Mouse (Mus musculus) heart, embryonic 11.5 days (tissue): ENCODE results near the gene Nadk2. TPM values are rescaled to one million over a fixed set of nuclear protein-coding genes. Genes with fewer than 3 reads are reported as not detected.
A peak's percentile ranks its signal among the peaks of the same experiment; 100 is the strongest.

Experiments
- ATAC-seq: fragments of 200-750 bp; cut with Nextera tagmentation; replicated peaks from 2 replicates; pipeline ENCODE4 v1.8.0; 2017; ENCODE audit warnings: moderate library complexity; ENCODE audit not compliant: insufficient number of reproducible peaks, low FRiP score, low TSS enrichment
- H3K27ac ChIP-seq: fragments of 300-500 bp; sonication (generic); 2 replicates; pipeline ENCODE4 v1.5.1; 2014; ENCODE audit warnings: mild to moderate bottlenecking, low read depth, low read length
- H3K27me3 ChIP-seq: fragments of 300-500 bp; sonication (generic); 2 replicates; pipeline ENCODE4 v1.6.1; 2014; ENCODE audit warnings: mild to moderate bottlenecking, low read length, mixed read lengths; ENCODE audit not compliant: control insufficient read depth, insufficient read depth
- H3K36me3 ChIP-seq: fragments of 300-500 bp; sonication (generic); 2 replicates; pipeline ENCODE4 v1.6.1; 2014; ENCODE audit warnings: mild to moderate bottlenecking, low read length, moderate library complexity, mixed read lengths; ENCODE audit not compliant: control insufficient read depth, insufficient read depth
- H3K4me1 ChIP-seq: fragments of 300-500 bp; sonication (generic); 2 replicates; pipeline ENCODE4 v1.6.1; 2014; ENCODE audit warnings: low read length; ENCODE audit not compliant: control insufficient read depth, insufficient read depth
- H3K4me2 ChIP-seq: fragments of 300-500 bp; sonication (generic); 2 replicates; pipeline ENCODE4 v1.6.1; 2014; ENCODE audit warnings: mild to moderate bottlenecking, moderate library complexity
- H3K4me3 ChIP-seq: fragments of 300-500 bp; sonication (generic); 2 replicates; pipeline ENCODE4 v1.5.1; 2014; ENCODE audit warnings: low read depth, low read length
- H3K9ac ChIP-seq: fragments of 300-500 bp; sonication (generic); 2 replicates; pipeline ENCODE4 v1.6.1; 2014; ENCODE audit warnings: mild to moderate bottlenecking, low read depth, low read length, moderate library complexity
- H3K9me3 ChIP-seq: fragments of 300-500 bp; sonication (generic); replicated peaks from 2 replicates; pipeline ENCODE4 v1.6.1; 2016; ENCODE audit warnings: low read length; ENCODE audit not compliant: control insufficient read depth
- WGBS: fragments of 180-500 bp; shearing (Covaris S2); extraction: QIAGEN DNeasy Blood & Tissue Kit; methylation state at CpG from one replicate; pipeline ENCODE4 v1.1.7; 2014; ENCODE audit not compliant: insufficient replicate concordance; 5-methylcytosine and 5-hydroxymethylcytosine counted together
- polyA plus RNA-seq: library from polyadenylated mRNA; unstranded; fragments of >200 nt; fragmentation: Nextera tagmentation; extraction: Ambion mirVana; gene quantifications from 2 replicates; pipeline ENCODE4 v1.2.1, GENCODE M21; 2014

The Nadk2 gene
- polyA plus RNA-seq, 1 experiment from 2014 or later, result 57.1 TPM

- peak overlapping the region; percentile 95 for H3K27ac ChIP-seq
- no peaks in the 10 kb centered on the region for H3K9me3 ChIP-seq
- H3K4me3 ChIP-seq, result peak overlapping the region; percentile 96
- H3K4me2 ChIP-seq, result peak overlapping the region; percentile 75
- H3K4me1 ChIP-seq, result peaks cover 34% of the 10 kb centered on the region
- no peaks in the 10 kb centered on the region for H3K27me3 ChIP-seq
- H3K9ac ChIP-seq, result peak overlapping the region; percentile 98
- no peak for ATAC-seq
- WGBS, result 19% methylated on average over 12 of the region's 12 CpGs
- H3K36me3 ChIP-seq, result no peaks in the 10 kb centered on the region
Observed at GRCm38 (mm10) chr15:9073067-9073608, 2.1 kb downstream of the Nadk2 start.

DNA sequence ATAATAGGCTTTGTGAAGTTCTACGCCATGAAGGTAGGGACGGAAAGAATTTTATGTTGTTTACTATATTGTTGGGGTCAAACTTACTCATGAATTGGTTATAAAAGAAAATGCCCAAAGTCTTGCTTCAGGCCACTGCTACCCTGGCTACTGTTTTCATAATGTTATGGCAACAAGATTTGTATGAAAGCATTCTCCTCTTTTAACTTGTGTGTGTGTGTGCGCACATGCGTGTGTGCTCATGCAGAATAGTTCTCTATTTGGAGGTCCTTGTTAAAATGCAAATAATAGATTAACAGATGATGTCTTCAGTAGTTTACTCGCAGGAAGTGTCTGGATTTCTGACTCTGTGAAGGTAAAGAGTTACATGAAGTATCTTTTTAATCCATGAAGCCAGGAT, 2.6 kb downstream of the Nadk2 start:
- H3K27ac ChIP-seq, result peak overlapping the region; percentile 86
- 67% methylated on average over 5 of the region's 5 CpGs for WGBS
- peaks cover 38% of the 10 kb centered on the region for H3K4me1 ChIP-seq
- H3K36me3 ChIP-seq, result no peaks in the 10 kb centered on the region
- no peaks in the 10 kb centered on the region for H3K9me3 ChIP-seq
- peak overlapping the region; percentile 96 for H3K4me3 ChIP-seq
- no peaks in the 10 kb centered on the region for H3K27me3 ChIP-seq
- ATAC-seq, result no peak
- H3K9ac ChIP-seq, result peak overlapping the region; percentile 56; the same call in 1 of the 2 replicates
- peak overlapping the region; percentile 75 for H3K4me2 ChIP-seq

- Histone ChIP-seq H3K9ac (0 out of 2 replicates have a peak overlapping the region, but pooled peaks have one; percentile 56), H3K4me3 (peak overlapping the region; percentile 96), H3K27me3 (no peaks in the 10 kb centered on the region), H3K27ac (peak overlapping the region; percentile 86), H3K4me2 (peak overlapping the region; percentile 75), H3K9me3 (no peaks in the 10 kb centered on the region), H3K4me1 (peaks cover 42% of the 10 kb centered on the region), H3K36me3 (no peaks in the 10 kb centered on the region)
- WGBS, result 16% methylated on average over 2 of the region's 2 CpGs
- ATAC-seq, result no peak
Observed at GRCm38 (mm10) chr15:9074139-9074538, 3.1 kb downstream of the Nadk2 start.

- no peaks in the 10 kb centered on the region for H3K36me3 ChIP-seq
- WGBS, result 1% methylated on average over 4 of the region's 4 CpGs
- 0 out of 2 replicates have a peak overlapping the region, but pooled peaks have one; percentile 52 for H3K9ac ChIP-seq
- no peaks in the 10 kb centered on the region for H3K9me3 ChIP-seq
- ATAC-seq, result peak; percentile 71
- peak overlapping the region; percentile 86 for H3K27ac ChIP-seq
- peaks cover 48% of the 10 kb centered on the region for H3K4me1 ChIP-seq
- peak overlapping the region; percentile 29 for H3K4me3 ChIP-seq
- H3K4me2 ChIP-seq, result peak overlapping the region; percentile 75
- no peaks in the 10 kb centered on the region for H3K27me3 ChIP-seq
Observed at GRCm38 (mm10) chr15:9074671-9075070, 3.6 kb downstream of the Nadk2 start.

GRCm38 (mm10) chr15:9075608-9076200, 4.6 kb downstream of the Nadk2 start:
- ATAC-seq, result no peak
- H3K4me1 ChIP-seq, result peaks cover 54% of the 10 kb centered on the region
- H3K9ac ChIP-seq, result peak overlapping the region; percentile 47
- no peaks in the 10 kb centered on the region for H3K36me3 ChIP-seq
- 41% methylated on average over 14 of the region's 14 CpGs for WGBS
- H3K27me3 ChIP-seq, result no peaks in the 10 kb centered on the region
- H3K4me2 ChIP-seq, result peak overlapping the region; percentile 75
- peak overlapping the region; percentile 86 for H3K27ac ChIP-seq
- no peaks in the 10 kb centered on the region for H3K9me3 ChIP-seq
- H3K4me3 ChIP-seq, result peak overlapping the region; percentile 29

- H3K4me3 ChIP-seq, result peak overlapping the region; percentile 2
- H3K9ac ChIP-seq, result peak overlapping the region; percentile 65
- peak; percentile 75 for ATAC-seq
Observed at GRCm38 (mm10) chr15:9078481-9079300, 7.6 kb downstream of the Nadk2 start.

GRCm38 (mm10) chr15:9079626-9080025, 8.6 kb downstream of the Nadk2 start:
- no peak overlapping the region for H3K4me3 ChIP-seq
- H3K36me3 ChIP-seq, result no peaks in the 10 kb centered on the region
- peak overlapping the region; percentile 97 for H3K27ac ChIP-seq
- no peak overlapping the region for H3K9ac ChIP-seq
- peak overlapping the region; percentile 57 for H3K4me2 ChIP-seq
- ATAC-seq, result no peak
- peaks cover 59% of the 10 kb centered on the region for H3K4me1 ChIP-seq
- WGBS, result 33% methylated on average over 5 of the region's 5 CpGs
- no peaks in the 10 kb centered on the region for H3K9me3 ChIP-seq
- H3K27me3 ChIP-seq, result no peaks in the 10 kb centered on the region

More at GRCm38 (mm10) chr15:9078481-9079300, 7.6 kb downstream of the Nadk2 start:
- H3K4me2 ChIP-seq, result peak overlapping the region; percentile 57
- WGBS, result 24% methylated on average over 12 of the region's 12 CpGs
- no peaks in the 10 kb centered on the region for H3K36me3 ChIP-seq
- no peaks in the 10 kb centered on the region for H3K27me3 ChIP-seq
- no peaks in the 10 kb centered on the region for H3K9me3 ChIP-seq
- peaks cover 67% of the 10 kb centered on the region for H3K4me1 ChIP-seq
- peak overlapping the region; percentile 97 for H3K27ac ChIP-seq

- H3K4me3 ChIP-seq, result no peak overlapping the region
- H3K4me1 ChIP-seq, result peaks cover 54% of the 10 kb centered on the region
- ATAC-seq, result no peak
- peak overlapping the region; percentile 55 for H3K27ac ChIP-seq
- H3K27me3 ChIP-seq, result no peaks in the 10 kb centered on the region
- H3K9ac ChIP-seq, result 0 out of 2 replicates have a peak overlapping the region, but pooled peaks have one; percentile 39
- no peaks in the 10 kb centered on the region for H3K9me3 ChIP-seq
- peak overlapping the region; percentile 34 for H3K4me2 ChIP-seq
- no peaks in the 10 kb centered on the region for H3K36me3 ChIP-seq
- 27% methylated on average over 4 of the region's 4 CpGs for WGBS
Observed at GRCm38 (mm10) chr15:9080206-9080605, 9.1 kb downstream of the Nadk2 start.
